8 mouse cellular contexts compared by ENCODE assay signal in the genomic region with DNA sequence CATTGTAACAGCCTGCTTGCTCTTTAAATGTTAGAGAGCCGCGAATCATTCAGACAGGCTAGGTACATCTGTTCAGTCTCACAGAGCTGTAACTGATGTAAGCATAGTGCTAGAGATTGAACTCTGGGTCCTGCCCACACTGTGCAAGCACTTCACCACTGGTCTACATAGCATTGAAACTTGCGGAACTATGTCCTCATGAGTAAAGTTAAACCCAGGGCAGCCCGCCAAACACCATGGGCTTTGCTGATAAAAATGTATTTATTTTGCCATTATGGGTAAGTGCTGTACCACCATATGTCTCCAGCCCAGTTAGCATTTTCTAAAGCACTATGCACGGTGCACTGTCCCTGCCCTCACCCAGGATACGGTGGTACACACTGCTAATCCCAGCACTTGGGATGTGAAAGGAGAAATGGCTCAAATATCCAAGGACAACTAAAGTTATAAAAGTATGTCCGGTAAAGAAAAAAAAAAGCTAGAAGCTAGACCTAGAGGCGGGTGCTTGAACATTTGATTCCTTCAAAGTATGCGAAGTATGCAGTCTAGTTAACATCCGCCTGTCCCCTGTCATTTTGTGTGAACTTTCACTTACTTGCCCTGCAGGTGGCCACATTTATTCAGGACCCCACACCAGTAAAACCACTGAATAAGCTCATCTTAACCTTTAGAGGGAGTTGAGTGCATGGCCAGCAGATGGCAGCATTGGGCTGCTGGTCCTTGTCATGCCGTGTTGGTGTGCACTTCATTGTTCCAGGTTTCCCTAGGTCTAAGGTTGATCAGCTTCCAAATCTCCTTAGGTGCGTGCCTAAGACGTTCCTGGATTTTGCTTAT. TPM values are rescaled to one million over a fixed set of nuclear protein-coding genes. Genes with fewer than 3 reads are reported as not detected.
DNase-seq lines count a peak whose midpoint lies in the region; ATAC-seq lines count a peak whose summit lies in the region.

No protein-coding gene starts in this region.

- no peaks in the 10 kb centered on the region for H3K36me3 ChIP-seq in forebrain, embryonic 15.5 days

- ATAC-seq in forebrain, embryonic 15.5 days (replicated peaks), result peak; percentile 81
- peak; percentile 87 for ATAC-seq in neutrophil, adult 5-6 weeks (ENCODE audit: extremely low read depth, insufficient number of reproducible peaks, low FRiP score, poor library complexity, severe bottlenecking)

- no peak overlapping the region for H3K4me2 ChIP-seq in forebrain, embryonic 15.5 days (replicated peaks)

- H3K27ac ChIP-seq in forebrain, embryonic 15.5 days (replicated peaks), result no peak overlapping the region

- H3K9me3 ChIP-seq in forebrain, embryonic 15.5 days, result no peaks in the 10 kb centered on the region

- peaks cover 12% of the 10 kb centered on the region; the same call in 1 of the 2 replicates for H3K4me1 ChIP-seq in forebrain, embryonic 15.5 days

- H3K4me3 ChIP-seq in forebrain, embryonic 15.5 days, result no peak overlapping the region

- H3K27me3 ChIP-seq in forebrain, embryonic 15.5 days, result no peaks in the 10 kb centered on the region

- peak; percentile 93 for DNase-seq in ES-CJ7 (ENCODE audit: low read depth, low spot score)
- peak; percentile 75 for DNase-seq in cerebellum, adult 11 months
- DNase-seq in heart, postnatal 25 days (ENCODE audit: low spot score), result peak; percentile 62
- peak; percentile 85 for DNase-seq in layer of hippocampus, adult 11-12 months (ENCODE audit: low spot score)
- DNase-seq in lung, adult 18-20 months, result peak; percentile 84 to 87
- DNase-seq in testis, postnatal 14 days (ENCODE audit: low spot score), result peak; percentile 52

- no peak overlapping the region for H3K9ac ChIP-seq in forebrain, embryonic 15.5 days (replicated peaks)

- WGBS in forebrain, embryonic 15.5 days, result 48% methylated on average over 13 of the region's 13 CpGs

- intact Hi-C loops in heart, postnatal 25 days (cut with DNase I), result loop anchor here (1.0 to 5.0 kb wide), 2 partner anchors 118 to 131 kb away; no protein-coding TSS in a partner anchor

RNA-seq across cellular contexts. Expression of gene Noct, which starts 9.9 kb away (rescaled TPM):
- 22.5 and 24.5 TPM in 2 replicates for polyA plus RNA-seq in forebrain, embryonic 15.5 days (2015; fragmentation: Nextera tagmentation; extraction: Ambion mirVana)
- total RNA-seq in heart, postnatal 25 days (2021), result 10 to 100 TPM; 30.2 to 49.7 TPM
- 4.0 and 6.6 TPM in 2 replicates for total RNA-seq in neutrophil, adult 5-6 weeks (2017)
